Mouse (Mus musculus) neural tube, embryonic 13.5 days (tissue): ENCODE measurements around the gene Phf10. TPM values are rescaled to one million over a fixed set of nuclear protein-coding genes. Genes with fewer than 3 reads are reported as not detected.
"Not testable (repeated sequence)": the region's sequence is repeated elsewhere in the genome, so short reads cannot be mapped to it uniquely, and the experiment has no call there.

ENCODE experiments used
- ATAC-seq: fragments of 200-750 bp; cut with Nextera tagmentation; 2 replicates; pipeline ENCODE4 v1.8.0; 2017; ENCODE audit warnings: low read depth, mild to moderate bottlenecking, moderate TSS enrichment, moderate library complexity
- H3K27ac ChIP-seq: fragments of 300-500 bp; sonication (generic); replicated peaks from 2 replicates; pipeline ENCODE4 v1.5.1; 2015; ENCODE audit warnings: moderate library complexity, mild to moderate bottlenecking, inconsistent platforms
- H3K27me3 ChIP-seq: fragments of 300-500 bp; sonication (generic); 2 replicates; pipeline ENCODE4 v1.6.1; 2015; ENCODE audit warnings: mild to moderate bottlenecking, inconsistent platforms
- H3K36me3 ChIP-seq: fragments of 300-500 bp; sonication (generic); 2 replicates; pipeline ENCODE4 v1.6.1; 2015; ENCODE audit warnings: mild to moderate bottlenecking, inconsistent platforms
- H3K4me1 ChIP-seq: fragments of 300-500 bp; sonication (generic); replicated peaks from 2 replicates; pipeline ENCODE4 v1.6.1; 2015; ENCODE audit warnings: inconsistent platforms
- H3K4me2 ChIP-seq: fragments of 300-500 bp; sonication (generic); 2 replicates; pipeline ENCODE4 v1.6.1; 2015; ENCODE audit warnings: inconsistent platforms, mild to moderate bottlenecking, moderate library complexity
- H3K4me3 ChIP-seq: fragments of 300-500 bp; sonication (generic); 2 replicates; pipeline ENCODE4 v1.5.1; 2015; ENCODE audit warnings: mild to moderate bottlenecking, inconsistent platforms
- H3K9ac ChIP-seq: fragments of 300-500 bp; sonication (generic); 2 replicates; pipeline ENCODE4 v1.6.1; 2015; ENCODE audit warnings: moderate library complexity, mild to moderate bottlenecking, inconsistent platforms
- H3K9me3 ChIP-seq: fragments of 300-500 bp; sonication (generic); 2 replicates; pipeline ENCODE4 v1.6.1; 2016; ENCODE audit warnings: inconsistent platforms
- WGBS: fragments of 180-500 bp; shearing (Covaris S2); methylation state at CpG from one replicate; pipeline ENCODE4 v1.1.7; 2015; 5-methylcytosine and 5-hydroxymethylcytosine counted together
- polyA plus RNA-seq: library from polyadenylated mRNA; unstranded; fragments of >200 nt; fragmentation: Nextera tagmentation; extraction: Ambion mirVana; gene quantifications from 2 replicates; pipeline ENCODE4 v1.2.1, GENCODE M21; 2015

The Phf10 gene
- polyA plus RNA-seq, 1 experiment from 2014 or later, result 13.9 TPM

DNA sequence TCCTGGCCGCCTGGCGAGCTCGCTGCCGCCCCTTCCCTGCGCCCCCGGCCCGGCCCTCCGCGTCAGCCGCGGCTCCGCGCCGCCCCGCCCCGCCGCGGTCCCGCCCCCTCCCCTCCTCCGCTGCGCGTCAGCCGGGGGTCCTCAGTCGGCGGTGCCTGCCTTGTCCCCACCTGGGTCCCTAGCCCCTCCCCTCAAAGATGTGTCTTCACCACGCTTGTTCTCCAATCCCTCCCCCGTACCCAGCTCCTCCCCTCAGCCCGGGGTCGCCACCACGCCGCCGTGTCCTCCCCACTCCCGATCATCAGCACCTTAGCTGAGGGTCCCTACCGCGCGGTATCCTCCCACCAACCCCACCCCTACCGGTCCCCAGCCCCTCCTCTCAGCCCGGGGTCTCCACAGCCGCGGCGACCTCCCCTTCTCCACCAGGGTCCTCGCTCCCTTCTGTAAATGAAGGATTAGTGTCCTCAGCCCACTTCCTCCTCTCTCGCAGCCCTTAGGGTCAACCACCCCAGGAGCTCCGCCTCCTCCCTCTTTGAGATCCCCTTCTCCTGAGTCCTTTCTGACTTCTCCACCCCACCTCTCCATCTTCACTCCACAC, 583 bp upstream of the Phf10 start:
- H3K9ac ChIP-seq, H3K27me3 ChIP-seq, H3K27ac ChIP-seq, H3K4me2 ChIP-seq, H3K4me3 ChIP-seq, H3K9me3 ChIP-seq, H3K36me3 ChIP-seq: not testable (repeated sequence)
- no CpG with 5 or more reads among the region's 44 CpGs for WGBS
- H3K4me1 ChIP-seq, result peaks cover 14% of the 10 kb centered on the region
- ATAC-seq, result peak; percentile 93

DNA sequence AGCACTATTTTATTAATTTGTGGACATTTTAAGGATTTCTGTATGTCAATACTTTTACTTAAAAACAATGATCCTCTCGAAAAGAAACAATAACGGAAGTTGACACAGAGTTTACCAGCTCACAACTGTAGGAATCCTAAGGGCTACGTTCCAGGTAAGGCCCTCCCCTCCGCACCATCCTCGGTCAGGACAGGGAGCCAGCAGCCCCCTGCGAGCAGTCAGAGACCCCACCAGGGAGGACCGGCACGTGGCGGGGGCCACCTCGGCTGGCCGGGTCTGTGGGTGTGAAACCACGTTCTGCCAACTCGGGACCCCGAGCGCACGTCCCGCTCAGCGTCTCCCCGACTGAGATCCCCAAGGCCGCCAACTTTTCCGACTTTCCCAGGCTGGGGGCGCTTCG, 553 bp downstream of the Phf10 start:
- no peaks in the 10 kb centered on the region for H3K27me3 ChIP-seq
- H3K4me3 ChIP-seq, result peak overlapping the region; percentile 71
- peaks cover 14% of the 10 kb centered on the region for H3K4me1 ChIP-seq

DNA sequence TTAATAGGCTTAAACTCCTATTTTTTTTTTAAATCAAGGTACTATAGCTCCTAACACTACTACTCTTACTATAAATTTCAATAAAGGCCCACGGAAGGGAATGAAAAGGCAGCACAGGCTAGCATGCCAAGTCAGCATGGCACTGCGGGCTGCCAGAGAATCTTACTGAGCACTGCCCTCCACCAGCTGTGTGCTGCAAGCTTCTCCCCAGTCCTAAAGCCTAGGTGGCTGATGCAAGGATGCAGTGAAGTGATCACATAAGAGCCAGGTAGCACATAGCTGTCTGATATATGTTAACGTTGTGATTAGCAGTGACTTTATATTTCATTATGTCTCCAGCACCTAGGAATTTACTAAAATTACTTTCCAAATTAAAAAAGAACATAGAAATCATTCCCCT, 1.1 kb downstream of the Phf10 start:
- Histone ChIP-seq H3K9me3 (no peaks in the 10 kb centered on the region), H3K4me1 (peaks cover 14% of the 10 kb centered on the region), H3K27ac (no peak overlapping the region), H3K36me3 (0 out of 2 replicates have a peak, but pooled peaks cover 6% of the 10 kb centered on the region), H3K4me3 (peak overlapping the region; percentile 27), H3K9ac (peak overlapping the region; percentile 64), H3K4me2 (peak overlapping the region; percentile 96), H3K27me3 (no peaks in the 10 kb centered on the region)
- WGBS, result 25% methylated on average over 3 of the region's 3 CpGs
- ATAC-seq, result no peak

More for the DNA sequence above, 553 bp downstream of the Phf10 start:
- ATAC-seq, result peak; percentile 3; the same call in 1 of the 2 replicates
- peak overlapping the region; percentile 96 for H3K4me2 ChIP-seq
- H3K36me3 ChIP-seq, result 0 out of 2 replicates have a peak, but pooled peaks cover 6% of the 10 kb centered on the region
- WGBS, result under 1% methylated on average over 23 of the region's 23 CpGs
- H3K27ac ChIP-seq, result no peak overlapping the region
- H3K9me3 ChIP-seq, result no peaks in the 10 kb centered on the region
- H3K9ac ChIP-seq, result peak overlapping the region; percentile 79

DNA sequence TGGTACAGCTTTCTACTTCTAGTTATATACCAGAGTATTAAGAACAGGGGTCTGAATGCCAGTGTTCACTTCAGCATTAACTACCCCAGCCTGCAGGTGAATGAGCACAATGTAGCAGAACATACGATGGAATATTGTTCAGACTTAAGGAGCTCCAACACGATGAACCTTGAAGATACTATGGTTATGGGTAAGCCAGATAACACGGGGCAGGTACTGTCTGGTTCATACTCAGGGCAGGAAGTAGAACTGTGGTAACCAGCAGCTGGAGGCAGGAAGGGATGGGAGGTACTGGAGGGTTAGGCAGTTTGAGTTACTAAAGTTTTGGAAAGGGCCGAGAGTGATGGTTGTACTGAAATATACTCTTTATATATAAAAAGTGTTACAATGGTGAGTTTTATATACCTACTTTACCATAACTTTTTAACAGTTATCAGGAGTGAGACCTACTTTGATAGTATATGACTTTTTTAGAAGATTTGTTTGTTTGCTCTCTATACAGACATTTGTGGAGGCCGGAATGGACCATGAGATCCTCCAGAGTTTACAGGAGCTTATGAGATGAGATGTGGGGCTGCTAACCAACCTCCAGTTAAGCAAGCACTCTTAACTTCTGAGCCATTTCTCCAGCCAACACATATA, 2.3 kb downstream of the Phf10 start:
- 94% methylated on average over 5 of the region's 5 CpGs for WGBS
- H3K9ac ChIP-seq, result no peak overlapping the region
- ATAC-seq, result no peak

DNA sequence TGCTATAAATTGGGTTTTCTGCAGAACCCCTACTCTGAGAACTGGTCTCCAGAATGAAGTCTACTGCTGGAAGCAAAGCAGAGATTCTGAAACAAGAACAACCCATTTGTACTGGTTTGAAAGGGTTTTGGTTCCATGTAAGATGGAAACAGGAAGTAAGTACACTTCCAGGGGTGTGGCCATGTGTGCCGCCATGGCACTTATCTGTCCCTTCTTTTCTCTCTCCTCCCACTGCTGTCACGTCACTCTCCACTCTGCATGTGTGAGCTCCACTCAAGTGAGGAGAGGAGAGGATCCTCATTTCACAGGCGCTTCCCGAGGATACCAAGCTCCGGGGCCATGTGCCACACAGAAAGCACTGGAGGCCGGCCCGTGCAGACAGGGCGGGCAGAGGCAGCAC, 7.6 kb downstream of the Phf10 start:
- Histone ChIP-seq H3K4me1 (no peaks in the 10 kb centered on the region), H3K27me3 (no peaks in the 10 kb centered on the region), H3K36me3 (peaks cover 56% of the 10 kb centered on the region), H3K27ac (no peak overlapping the region), H3K4me2 (no peak overlapping the region), H3K9me3 (no peaks in the 10 kb centered on the region), H3K9ac (no peak overlapping the region), H3K4me3 (no peak overlapping the region)
- ATAC-seq, result no peak
- 89% methylated on average over 8 of the region's 8 CpGs for WGBS

More for the DNA sequence above, 2.3 kb downstream of the Phf10 start:
- Histone ChIP-seq H3K4me2 (no peak overlapping the region), H3K36me3 (peaks cover 14% of the 10 kb centered on the region), H3K4me1 (peaks cover 14% of the 10 kb centered on the region), H3K4me3 (no peak overlapping the region), H3K27me3 (no peaks in the 10 kb centered on the region), H3K9me3 (no peaks in the 10 kb centered on the region), H3K27ac (no peak overlapping the region)

DNA sequence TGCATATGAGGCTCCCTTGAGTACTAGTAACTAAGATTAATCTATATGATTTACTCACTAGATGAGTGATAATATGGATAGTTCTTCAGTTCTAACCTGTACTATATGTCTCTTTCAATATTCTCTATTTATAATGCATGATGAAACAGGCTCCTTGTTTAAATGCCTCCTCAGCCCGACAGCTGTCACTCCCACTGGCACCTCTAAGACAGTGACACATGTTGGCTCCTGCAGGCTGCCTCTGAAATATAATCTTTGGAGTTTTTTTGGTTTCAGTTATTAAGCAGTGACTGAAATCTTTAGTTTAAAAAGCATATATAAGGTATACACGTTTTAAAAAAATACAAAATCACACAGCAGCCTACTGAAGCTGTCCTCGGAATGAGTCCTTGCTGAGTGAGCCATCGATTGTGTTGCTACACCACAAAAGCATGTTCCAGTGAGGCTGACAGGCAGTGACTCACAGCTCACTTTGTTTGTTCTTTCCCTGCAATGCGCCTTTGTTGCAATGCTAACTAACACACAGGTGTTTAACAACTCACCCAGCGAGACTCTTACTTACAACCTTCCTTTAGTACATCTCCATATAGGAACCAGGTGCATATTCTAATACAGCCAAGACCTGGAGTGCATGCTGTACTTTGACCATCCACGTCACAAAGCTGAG, 11.8 kb downstream of the Phf10 start:
- 90% methylated on average over 7 of the region's 7 CpGs for WGBS
- no peak overlapping the region for H3K27ac ChIP-seq
- H3K27me3 ChIP-seq, result no peaks in the 10 kb centered on the region
- H3K4me1 ChIP-seq, result peaks cover 12% of the 10 kb centered on the region
- H3K4me2 ChIP-seq, result no peak overlapping the region
- peaks cover 67% of the 10 kb centered on the region for H3K36me3 ChIP-seq
- H3K9me3 ChIP-seq, result no peaks in the 10 kb centered on the region
- H3K9ac ChIP-seq, result no peak overlapping the region
- ATAC-seq, result no peak
- H3K4me3 ChIP-seq, result no peak overlapping the region

DNA sequence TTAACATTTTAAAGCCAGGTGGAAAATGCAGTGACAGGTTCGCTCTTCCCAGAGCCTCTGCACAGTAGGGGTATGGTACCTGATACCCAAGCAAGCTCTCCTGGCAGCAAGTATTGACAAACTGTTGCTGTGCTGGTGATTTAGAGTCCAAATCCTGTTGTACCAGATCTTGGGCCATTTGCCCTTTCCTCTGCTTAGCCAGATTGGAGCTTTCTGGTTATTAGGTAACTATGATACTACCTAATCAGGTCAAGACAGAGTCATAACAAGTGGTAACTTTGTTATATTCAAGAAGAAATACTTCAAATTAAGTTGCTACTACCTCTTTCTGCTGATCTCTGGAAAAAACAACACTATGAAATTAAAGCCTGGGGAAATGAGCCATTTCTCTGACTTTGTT, 16.5 kb downstream of the Phf10 start:
- WGBS, result 92% methylated on average over 1 of the region's 1 CpGs
- ATAC-seq, result no peak

DNA sequence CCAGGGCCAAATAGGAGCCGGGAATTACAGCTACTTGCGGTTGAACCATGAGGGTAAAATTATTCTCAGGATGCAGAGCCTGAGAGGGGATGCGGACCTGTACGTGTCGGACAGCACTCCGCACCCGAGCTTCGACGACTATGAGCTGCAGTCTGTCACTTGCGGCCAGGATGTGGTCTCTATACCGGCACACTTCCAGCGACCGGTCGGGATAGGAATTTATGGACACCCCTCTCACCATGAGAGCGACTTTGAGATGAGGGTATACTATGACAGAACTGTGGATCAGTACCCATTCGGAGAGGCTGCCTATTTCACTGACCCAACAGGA, 17.4 kb downstream of the Phf10 start:
- peak overlapping the region; percentile 90 for H3K9ac ChIP-seq
- peak overlapping the region; percentile 70 for H3K4me3 ChIP-seq
- H3K9me3 ChIP-seq, result no peaks in the 10 kb centered on the region
- peaks cover 28% of the 10 kb centered on the region for H3K4me1 ChIP-seq
- H3K36me3 ChIP-seq, result peaks cover 22% of the 10 kb centered on the region
- ATAC-seq, result peak; percentile 16
- 12% methylated on average over 16 of the region's 16 CpGs for WGBS
- no peaks in the 10 kb centered on the region for H3K27me3 ChIP-seq
- peak overlapping the region; percentile 88; the same call in 1 of the 2 replicates for H3K27ac ChIP-seq
- H3K4me2 ChIP-seq, result peak overlapping the region; percentile 97

More for the DNA sequence above, 16.5 kb downstream of the Phf10 start:
- Histone ChIP-seq H3K36me3 (peaks cover 29% of the 10 kb centered on the region), H3K4me3 (peak overlapping the region; percentile 70; the same call in 1 of the 2 replicates), H3K27me3 (no peaks in the 10 kb centered on the region), H3K27ac (no peak overlapping the region), H3K4me2 (peak overlapping the region; percentile 97), H3K9ac (no peak overlapping the region), H3K9me3 (no peaks in the 10 kb centered on the region), H3K4me1 (peaks cover 28% of the 10 kb centered on the region)

DNA sequence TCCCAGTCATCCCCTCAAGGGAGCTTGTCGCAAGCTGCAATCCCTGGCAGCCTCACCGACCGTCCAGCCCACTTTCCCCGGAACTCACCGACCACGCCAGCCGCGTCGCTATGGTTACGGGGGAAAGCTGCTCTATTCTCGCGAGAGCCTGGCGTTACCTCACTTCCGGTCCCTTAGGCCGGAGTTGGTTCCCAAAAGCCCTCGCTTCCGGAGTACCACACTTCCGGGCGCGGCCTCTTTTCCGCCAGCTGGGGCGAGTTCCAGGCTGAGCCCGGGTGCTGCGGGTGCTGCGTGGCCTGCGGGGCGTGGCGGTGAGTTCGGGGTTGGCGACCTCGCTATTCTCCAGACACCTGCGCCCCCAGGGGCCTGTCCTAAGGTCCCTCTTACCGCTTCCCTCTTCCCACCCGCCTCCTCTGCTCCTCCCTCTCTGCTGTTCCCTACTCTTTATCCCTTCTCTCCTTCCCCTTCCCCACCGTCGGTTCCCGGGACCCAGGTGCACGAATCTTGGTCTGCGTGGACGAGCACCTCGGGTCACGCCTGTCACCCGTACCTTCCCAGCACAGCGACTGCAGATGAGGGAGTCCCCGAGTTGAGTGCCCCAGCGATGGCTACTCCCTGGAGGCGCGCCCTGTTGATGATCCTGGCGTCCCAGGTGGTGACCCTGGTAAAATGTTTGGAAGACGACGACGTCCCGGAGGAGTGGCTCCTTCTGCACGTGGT, 17.9 kb downstream of the Phf10 start, which contains the start of the genes Wdr27 and 1600012H06Rik:
Gene Wdr27 (minus strand): TSS at position 150 of the 720 bp plus-strand sequence.
Gene 1600012H06Rik (plus strand): TSS at position 176 of the 720 bp plus-strand sequence.
- no peaks in the 10 kb centered on the region for H3K9me3 ChIP-seq
- peak within 1 kb of the TSS; percentile 88 for H3K27ac ChIP-seq

DNA sequence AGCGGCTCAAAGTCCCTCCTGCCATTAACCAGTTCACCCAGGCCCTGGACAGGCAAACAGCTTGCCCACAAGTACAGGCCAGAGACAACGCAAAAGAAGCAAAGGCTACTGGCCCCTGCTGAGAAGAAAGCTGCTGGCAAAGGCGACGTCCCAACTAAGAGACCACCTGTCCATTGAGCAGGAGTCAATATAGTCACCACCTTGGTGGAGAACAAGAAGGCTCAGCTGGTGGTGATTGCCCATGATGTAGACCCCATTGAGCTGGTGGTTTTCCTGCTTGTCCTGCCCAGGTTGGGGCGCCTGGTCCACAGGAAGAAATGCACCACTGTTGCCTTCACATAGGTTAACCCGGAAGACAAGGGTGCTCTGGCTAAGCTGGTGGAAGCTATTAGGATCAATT, 18.9 kb downstream of the Phf10 start:
- not testable (repeated sequence) for ATAC-seq, H3K9me3 ChIP-seq, H3K27ac ChIP-seq, H3K27me3 ChIP-seq
- Histone ChIP-seq H3K9ac (peak overlapping the region; percentile 90), H3K36me3 (peaks cover 17% of the 10 kb centered on the region), H3K4me2 (peak overlapping the region; percentile 97), H3K4me1 (peaks cover 28% of the 10 kb centered on the region), H3K4me3 (peak overlapping the region; percentile 70)
- WGBS, result 68% methylated on average over 6 of the region's 6 CpGs

More for the DNA sequence above, 17.9 kb downstream of the Phf10 start, which contains the start of the genes Wdr27 and 1600012H06Rik:
- H3K9ac ChIP-seq, result peak within 1 kb of the TSS; percentile 90
- H3K4me1 ChIP-seq, result peaks cover 28% of the 10 kb centered on the region
- 2% methylated on average over 53 of the region's 54 CpGs for WGBS
- H3K36me3 ChIP-seq, result peaks cover 17% of the 10 kb centered on the region
- H3K27me3 ChIP-seq, result no peaks in the 10 kb centered on the region
- H3K4me2 ChIP-seq, result peak within 1 kb of the TSS; percentile 97
- H3K4me3 ChIP-seq, result peak within 1 kb of the TSS; percentile 70
- peak; percentile 99 for ATAC-seq

DNA sequence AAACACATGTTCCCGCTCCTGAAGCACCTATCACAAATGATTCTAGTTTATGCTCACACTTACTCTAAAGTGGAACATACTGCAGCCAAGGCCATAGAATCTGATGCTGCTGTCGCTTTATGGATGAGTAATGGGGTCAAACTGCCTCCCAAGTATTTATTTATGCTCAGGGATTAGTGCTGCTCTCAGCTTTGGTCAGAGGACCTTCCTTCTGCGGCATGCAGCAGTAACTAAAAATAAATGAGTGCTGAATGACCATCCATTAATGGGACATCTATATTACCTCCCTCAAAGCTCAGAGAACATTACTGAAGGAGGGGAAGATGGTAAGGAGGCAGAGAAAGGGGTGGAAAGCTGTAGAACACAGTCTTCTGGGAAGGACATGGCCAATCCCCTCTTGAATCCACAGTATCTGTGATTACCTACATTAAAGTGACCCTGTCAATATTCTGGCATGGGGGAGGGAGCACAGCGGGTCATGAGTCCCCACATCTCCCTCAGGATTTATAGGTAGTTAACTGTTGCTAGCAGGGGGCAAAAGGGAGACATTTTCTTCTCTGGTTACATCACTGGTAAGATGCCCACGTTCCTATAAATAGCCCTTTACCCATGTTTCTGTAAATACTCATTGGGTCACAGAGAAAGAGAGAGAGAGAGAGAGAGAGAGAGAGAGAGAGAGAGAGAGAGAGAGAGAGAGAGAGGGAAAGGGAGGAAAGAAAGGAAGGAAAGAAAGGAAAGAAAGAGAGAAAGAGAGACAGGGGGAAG, 25.1 kb downstream of the Phf10 start:
- H3K4me2 ChIP-seq, result no peak overlapping the region
- H3K4me3 ChIP-seq, result no peak overlapping the region
- no peak overlapping the region for H3K9ac ChIP-seq
- no peaks in the 10 kb centered on the region for H3K27me3 ChIP-seq
- no peak for ATAC-seq
- no peak overlapping the region for H3K27ac ChIP-seq
- H3K36me3 ChIP-seq, result no peaks in the 10 kb centered on the region
- H3K9me3 ChIP-seq, result no peaks in the 10 kb centered on the region
- no peaks in the 10 kb centered on the region for H3K4me1 ChIP-seq
- 77% methylated on average over 5 of the region's 5 CpGs for WGBS
